ENCODE assay signal across 8 mouse cellular contexts in genomic region chr10:94883216-94883615, GRCm38 (mm10).
"Had no signal": no experiment of that assay in that cellular context is flagged by ENCODE, and none has a peak within 500 bp of the region (broad histone marks: within the 10 kb centered on the region; RNA-seq: fewer than 3 reads in every experiment).

No protein-coding gene starts in this region.

- DNase-seq: kidney, adult 18-20 months; kidney, postnatal 10 days; kidney, postnatal 4 days; left cerebral cortex, postnatal 4 days; lung, adult 18-20 months; midbrain, embryonic 14.5 days; right cerebral cortex, adult 18-20 months; thymus, postnatal 14 days had no signal
